Mouse (Mus musculus) midbrain, postnatal 0 days (tissue): Measurements from ENCODE around the gene Exoc2. TPM values are rescaled to one million over a fixed set of nuclear protein-coding genes. Genes with fewer than 3 reads are reported as not detected.
A peak's percentile ranks its signal among the peaks of the same experiment; 100 is the strongest.

Experiments used
- ATAC-seq: fragments of 200-750 bp; cut with Nextera tagmentation; 2 replicates; pipeline ENCODE4 v1.8.0; 2017; ENCODE audit warnings: moderate number of reproducible peaks, mild to moderate bottlenecking, moderate TSS enrichment, moderate library complexity; ENCODE audit not compliant: low FRiP score
- DNase-seq: peaks from one replicate; pipeline ENCODE4 v3.0.0-alpha.2; 2015; ENCODE audit warnings: low spot score
- H3K27ac ChIP-seq: fragments of 300-500 bp; sonication (generic); 2 replicates; pipeline ENCODE4 v1.5.1; 2014; ENCODE audit warnings: low read depth, mild to moderate bottlenecking, low read length, mixed read lengths
- H3K27me3 ChIP-seq: fragments of 300-500 bp; sonication (generic); 2 replicates; pipeline ENCODE4 v1.6.1; 2014; ENCODE audit warnings: low read length, control low read depth, mixed read lengths; ENCODE audit not compliant: insufficient read depth
- H3K36me3 ChIP-seq: fragments of 300-500 bp; sonication (generic); 2 replicates; pipeline ENCODE4 v1.6.1; 2014; ENCODE audit warnings: low read length, control low read depth, mixed read lengths; ENCODE audit not compliant: insufficient read depth
- H3K4me1 ChIP-seq: fragments of 300-500 bp; sonication (generic); 2 replicates; pipeline ENCODE4 v1.6.1; 2014; ENCODE audit warnings: mild to moderate bottlenecking, control low read depth, antibody characterized with exemption, low read length, mixed read lengths; ENCODE audit not compliant: insufficient read depth
- H3K4me2 ChIP-seq: fragments of 300-500 bp; sonication (generic); 2 replicates; pipeline ENCODE4 v1.6.1; 2014; ENCODE audit warnings: low read depth, mild to moderate bottlenecking, low read length, mixed read lengths; ENCODE audit not compliant: poor library complexity, severe bottlenecking
- H3K4me3 ChIP-seq: fragments of 300-500 bp; sonication (generic); 2 replicates; pipeline ENCODE4 v1.5.1; 2014; ENCODE audit warnings: low read depth, mild to moderate bottlenecking, low read length, moderate library complexity
- H3K9ac ChIP-seq: fragments of 300-500 bp; sonication (generic); replicated peaks from 2 replicates; pipeline ENCODE4 v1.6.1; 2014; ENCODE audit warnings: mild to moderate bottlenecking, low read length, moderate library complexity, mixed read lengths; ENCODE audit not compliant: poor library complexity, severe bottlenecking
- H3K9me3 ChIP-seq: fragments of 300-500 bp; sonication (generic); 2 replicates; pipeline ENCODE4 v1.6.1; 2016; ENCODE audit warnings: low read length, control low read depth
- CTCF ChIP-seq: IDR thresholded peaks from 2 replicates; pipeline ENCODE4 v1.5.1; 2016; ENCODE audit warnings: antibody characterized with exemption, mild to moderate bottlenecking
- WGBS: fragments of 180-500 bp; shearing (Covaris S2); extraction: QIAGEN DNeasy Blood & Tissue Kit; methylation state at CpG from one replicate; pipeline ENCODE4 v1.1.7; 2014; 5-methylcytosine and 5-hydroxymethylcytosine counted together
- polyA plus RNA-seq: library from polyadenylated mRNA; unstranded; fragments of >200 nt; fragmentation: Nextera tagmentation; extraction: Ambion mirVana; gene quantifications from 2 replicates; pipeline ENCODE4 v1.2.1, GENCODE M21; 2015
- total RNA-seq: library from RNA; depleted of rRNA; stranded (reverse); fragments of >200 nt; gene quantifications from 2 replicates; pipeline ENCODE4 v1.2.3, GENCODE M21; 2014

The Exoc2 gene
- total and polyA plus RNA-seq, 2 experiments from 2014 or later = 40.0 to 57.5 TPM

DNA sequence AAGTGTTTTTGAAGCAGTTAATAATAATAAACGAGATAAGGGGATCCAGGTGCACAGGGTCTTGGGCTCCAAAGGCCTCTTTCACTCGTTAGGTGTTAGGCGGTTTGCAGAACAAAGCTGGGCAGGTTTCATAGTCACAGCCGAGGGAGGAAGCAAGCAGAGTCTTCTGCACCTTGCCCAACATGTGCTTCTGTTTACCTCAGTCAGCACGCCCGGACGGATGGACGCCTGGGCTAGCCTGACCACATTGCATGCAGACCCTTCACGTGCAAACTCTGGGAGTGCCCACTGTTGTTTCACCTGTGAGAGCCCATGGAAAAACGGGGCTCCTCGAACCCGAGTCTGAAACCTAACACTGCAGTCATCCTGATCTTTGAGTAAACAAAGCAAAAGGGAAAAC, 30.6 kb upstream of the Exoc2 start:
- H3K9ac ChIP-seq = no peak overlapping the region
- DNase-seq (no peak), ATAC-seq (no peak)
- no peak overlapping the region for H3K4me3 ChIP-seq
- H3K27ac ChIP-seq = no peak overlapping the region
- H3K4me1 ChIP-seq = no peaks in the 10 kb centered on the region
- no peaks in the 10 kb centered on the region for H3K9me3 ChIP-seq
- H3K27me3 ChIP-seq = no peaks in the 10 kb centered on the region
- no peaks in the 10 kb centered on the region for H3K36me3 ChIP-seq
- no peak for TF ChIP-seq CTCF
- H3K4me2 ChIP-seq = no peak overlapping the region
- WGBS = 70% methylated on average over 12 of the region's 12 CpGs

DNA sequence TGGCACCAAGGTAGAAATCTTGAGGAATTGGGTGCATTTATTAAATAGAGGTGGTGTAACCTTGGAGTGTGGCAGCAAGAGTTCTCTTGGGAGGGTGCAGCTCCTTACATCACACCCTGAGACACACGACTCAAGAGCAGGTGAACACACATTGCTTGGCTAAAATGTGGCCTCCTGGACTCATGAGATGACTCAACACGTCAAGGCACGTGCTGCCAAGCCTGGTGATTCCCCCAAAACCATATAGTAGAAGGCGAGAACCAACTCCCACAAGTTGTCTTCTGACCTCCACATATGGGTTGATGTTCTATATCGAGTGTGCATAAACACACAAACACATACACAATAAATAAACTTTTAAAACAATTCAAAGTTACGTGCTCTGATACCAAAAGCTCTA, 25.9 kb upstream of the Exoc2 start:
- Histone ChIP-seq H3K27ac (no peak overlapping the region), H3K27me3 (no peaks in the 10 kb centered on the region), H3K4me3 (no peak overlapping the region), H3K4me1 (no peaks in the 10 kb centered on the region), H3K9ac (no peak overlapping the region), H3K4me2 (no peak overlapping the region), H3K9me3 (no peaks in the 10 kb centered on the region), H3K36me3 (no peaks in the 10 kb centered on the region)
- TF ChIP-seq CTCF = no peak
- DNase-seq (no peak), ATAC-seq (no peak)
- 86% methylated on average over 6 of the region's 6 CpGs for whole genome bisulfite sequencing

DNA sequence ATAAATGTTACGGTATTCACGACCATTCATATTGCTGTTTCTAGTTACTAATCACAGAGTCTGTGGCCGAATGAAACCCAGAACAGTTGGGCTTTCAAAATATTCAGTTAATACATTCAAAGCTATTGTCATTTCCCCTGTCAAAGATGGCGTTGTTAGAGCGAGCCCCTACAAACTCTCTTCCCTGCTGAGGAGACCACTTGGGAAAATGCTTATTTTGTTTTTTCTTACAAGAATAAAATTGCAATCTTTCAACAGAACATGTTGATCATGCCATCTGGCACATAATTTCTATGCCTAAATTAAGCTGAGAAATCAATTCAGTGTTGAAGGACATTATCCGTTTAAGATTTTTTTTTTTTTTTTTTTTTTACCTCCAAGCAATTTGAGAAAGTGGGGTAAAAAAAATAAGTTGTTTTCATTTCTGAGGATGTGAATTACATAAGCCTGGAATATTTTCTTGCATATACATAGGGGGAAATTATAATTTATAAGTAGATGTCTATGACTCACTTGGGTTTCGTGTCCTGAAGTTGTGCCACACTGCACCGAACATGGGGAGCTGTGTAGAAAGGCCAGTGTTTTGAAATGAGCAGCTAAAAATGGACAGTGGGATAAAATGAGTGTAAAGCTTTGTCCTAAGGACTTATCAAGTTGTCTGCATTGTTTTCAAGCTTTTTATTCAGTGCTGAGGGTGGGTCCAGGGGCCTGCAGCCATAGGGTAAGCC, 23.8 kb upstream of the Exoc2 start:
- Histone ChIP-seq H3K4me2 (no peak overlapping the region), H3K27ac (no peak overlapping the region), H3K4me1 (no peaks in the 10 kb centered on the region), H3K27me3 (no peaks in the 10 kb centered on the region), H3K36me3 (no peaks in the 10 kb centered on the region), H3K9ac (no peak overlapping the region), H3K9me3 (no peaks in the 10 kb centered on the region), H3K4me3 (no peak overlapping the region)
- DNase-seq = no peak
- no peak for ATAC-seq
- TF ChIP-seq CTCF = no peak
- WGBS = 71% methylated on average over 8 of the region's 8 CpGs

DNA sequence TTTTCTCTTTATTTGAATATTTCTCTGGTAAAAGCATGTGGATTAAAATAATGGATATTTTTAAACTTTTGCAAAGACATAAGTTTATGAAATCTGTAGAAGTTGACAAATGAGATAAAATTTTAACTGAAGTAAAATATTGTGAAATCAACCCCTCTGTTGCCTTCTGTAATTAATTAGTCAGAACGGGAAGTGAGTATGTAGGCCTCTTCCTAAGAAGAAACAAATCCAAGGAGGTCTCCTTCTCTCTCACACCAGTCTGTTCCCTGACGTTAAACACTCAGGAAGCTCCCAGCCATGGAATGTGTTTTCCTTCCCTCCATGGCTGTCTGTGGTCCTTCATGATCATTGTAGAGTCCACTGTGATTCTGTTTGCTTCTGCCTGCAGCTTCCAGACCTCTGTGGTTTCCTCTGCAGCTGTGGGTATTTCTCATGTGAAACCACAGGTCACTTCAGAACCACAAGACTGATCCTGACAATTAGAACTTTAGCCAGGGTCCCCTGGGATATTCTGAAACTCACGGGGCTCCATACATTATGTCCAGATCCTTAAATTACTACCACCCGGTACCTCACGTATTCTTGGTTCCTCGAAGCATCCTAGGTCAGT, 20.5 kb upstream of the Exoc2 start:
- Histone ChIP-seq H3K9me3 (no peaks in the 10 kb centered on the region), H3K27ac (no peak overlapping the region), H3K36me3 (no peaks in the 10 kb centered on the region), H3K4me2 (no peak overlapping the region), H3K4me3 (no peak overlapping the region), H3K27me3 (no peaks in the 10 kb centered on the region), H3K9ac (no peak overlapping the region), H3K4me1 (no peaks in the 10 kb centered on the region)
- ATAC-seq = no peak
- TF ChIP-seq CTCF = no peak
- WGBS = 81% methylated on average over 6 of the region's 6 CpGs
- no peak for DNase-seq

DNA sequence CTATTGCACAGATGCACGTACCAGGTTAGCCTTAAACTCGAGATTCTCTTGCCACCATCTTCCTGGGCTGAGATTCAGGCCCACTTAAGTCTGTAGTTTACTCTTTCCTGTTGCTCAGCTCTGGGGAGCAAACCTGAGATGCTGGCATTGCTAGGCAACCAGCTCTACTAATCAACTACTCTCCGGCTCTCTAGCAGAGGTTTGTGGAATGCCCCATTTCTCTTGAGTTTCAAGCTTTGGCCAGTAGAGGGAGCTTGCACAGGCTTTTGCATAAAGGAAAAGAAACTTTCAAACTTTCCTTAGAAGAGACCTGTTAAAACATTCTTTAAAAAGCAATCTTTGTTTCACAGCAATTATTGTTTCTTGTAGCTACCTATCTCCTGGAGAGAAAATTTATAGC, 19.9 kb upstream of the Exoc2 start:
- Histone ChIP-seq H3K9me3 (no peaks in the 10 kb centered on the region), H3K36me3 (no peaks in the 10 kb centered on the region), H3K4me1 (no peaks in the 10 kb centered on the region), H3K27me3 (no peaks in the 10 kb centered on the region), H3K27ac (no peak overlapping the region), H3K9ac (no peak overlapping the region), H3K4me2 (no peak overlapping the region), H3K4me3 (no peak overlapping the region)
- DNase-seq (peak; percentile 81), ATAC-seq (peak; percentile 53; the same call in 1 of the 2 replicates)
- peak; percentile 88 for TF ChIP-seq CTCF
- WGBS = 29% methylated on average over 3 of the region's 3 CpGs

DNA sequence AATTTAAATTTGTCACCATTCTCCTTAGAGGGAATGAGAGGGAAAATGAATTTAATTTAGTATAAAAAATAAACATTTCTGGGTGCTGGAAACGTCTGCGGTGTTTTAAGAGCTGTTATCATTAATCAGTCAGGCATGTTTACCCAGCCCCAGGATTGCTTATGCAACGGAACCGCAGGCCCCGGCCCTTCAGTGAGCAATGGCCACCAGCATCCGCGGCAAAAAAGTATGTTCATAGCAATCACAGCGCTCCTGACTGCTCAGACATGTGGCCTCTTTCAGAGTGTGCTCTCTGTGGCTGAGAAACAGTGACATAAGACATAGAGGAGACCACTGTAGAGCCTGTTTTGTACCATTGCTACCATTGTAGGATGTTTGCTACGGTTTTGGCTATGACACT, 16.3 kb upstream of the Exoc2 start:
- no peak overlapping the region for H3K4me2 ChIP-seq
- TF ChIP-seq CTCF = no peak

More for the DNA sequence above, 16.3 kb upstream of the Exoc2 start:
- no peaks in the 10 kb centered on the region for H3K27me3 ChIP-seq
- no peak for DNase-seq
- H3K9me3 ChIP-seq = no peaks in the 10 kb centered on the region
- no peak overlapping the region for H3K9ac ChIP-seq
- no peak overlapping the region for H3K4me3 ChIP-seq
- ATAC-seq = no peak
- no peak overlapping the region for H3K27ac ChIP-seq
- WGBS = 87% methylated on average over 9 of the region's 9 CpGs
- no peaks in the 10 kb centered on the region for H3K4me1 ChIP-seq
- no peaks in the 10 kb centered on the region for H3K36me3 ChIP-seq
